Mouse (Mus musculus) embryonic facial prominence, embryonic 12.5 days (tissue): Measurements from ENCODE around the gene Ms4a4d. TPM values are rescaled to one million over a fixed set of nuclear protein-coding genes. Genes with fewer than 3 reads are reported as not detected.
"Not testable (repeated sequence)": the region's sequence is repeated elsewhere in the genome, so short reads cannot be mapped to it uniquely, and the experiment has no call there.

Experiments used
- ATAC-seq: fragments of 200-750 bp; cut with Nextera tagmentation; 2 replicates; pipeline ENCODE4 v1.8.0; 2017; ENCODE audit not compliant: insufficient number of reproducible peaks, insufficient read depth, low FRiP score, low TSS enrichment
- H3K27ac ChIP-seq: fragments of 300-500 bp; sonication (generic); 2 replicates; pipeline ENCODE4 v1.5.1; 2016; ENCODE audit warnings: mild to moderate bottlenecking
- H3K27me3 ChIP-seq: fragments of 300-500 bp; sonication (generic); 2 replicates; pipeline ENCODE4 v1.6.1; 2016; ENCODE audit warnings: mild to moderate bottlenecking, moderate library complexity
- H3K36me3 ChIP-seq: fragments of 300-500 bp; sonication (generic); 2 replicates; pipeline ENCODE4 v1.6.1; 2016; ENCODE audit warnings: mild to moderate bottlenecking
- H3K4me1 ChIP-seq: fragments of 300-500 bp; sonication (generic); 2 replicates; pipeline ENCODE4 v1.6.1; 2016
- H3K4me2 ChIP-seq: fragments of 300-500 bp; sonication (generic); replicated peaks from 2 replicates; pipeline ENCODE4 v1.6.1; 2016; ENCODE audit warnings: mild to moderate bottlenecking, moderate library complexity
- H3K4me3 ChIP-seq: fragments of 300-500 bp; sonication (generic); 2 replicates; pipeline ENCODE4 v1.5.1; 2016; ENCODE audit warnings: mild to moderate bottlenecking
- H3K9ac ChIP-seq: fragments of 300-500 bp; sonication (generic); 2 replicates; pipeline ENCODE4 v1.6.1; 2016; ENCODE audit warnings: mild to moderate bottlenecking, moderate library complexity
- H3K9me3 ChIP-seq: fragments of 300-500 bp; sonication (generic); 2 replicates; pipeline ENCODE4 v1.6.1; 2016; ENCODE audit warnings: mild to moderate bottlenecking, moderate library complexity
- WGBS: fragments of 180-500 bp; shearing (Covaris S2); methylation state at CpG from one replicate; pipeline ENCODE4 v1.1.7; 2016; 5-methylcytosine and 5-hydroxymethylcytosine counted together
- polyA plus RNA-seq: library from polyadenylated mRNA; unstranded; fragments of >200 nt; fragmentation: Nextera tagmentation; extraction: Ambion mirVana; gene quantifications from 2 replicates; pipeline ENCODE4 v1.2.1, GENCODE M21; 2016

Gene Ms4a4d
- 0.98 and 1.6 TPM in 2 replicates for polyA plus RNA-seq

GRCm38 (mm10) chr19:11536593-11536992 lies at the start of gene Ms4a4d:
Gene Ms4a4d, plus strand, starts transcription at chr19:11536801.
- no peaks in the 10 kb centered on the region for H3K27me3 ChIP-seq
- H3K4me3 ChIP-seq = no peak within 1 kb of the TSS
- H3K9me3 ChIP-seq = no peaks in the 10 kb centered on the region
- no peak within 1 kb of the TSS for H3K27ac ChIP-seq
- H3K4me1 ChIP-seq = no peaks in the 10 kb centered on the region
- H3K9ac ChIP-seq = no peak within 1 kb of the TSS
- 12% methylated on average over 7 of the region's 7 CpGs for WGBS
- H3K36me3 ChIP-seq = no peaks in the 10 kb centered on the region
- no peak for ATAC-seq
- no peak within 1 kb of the TSS for H3K4me2 ChIP-seq

GRCm38 (mm10) chr19:11491406-11492189 lies 45.0 kb upstream of the Ms4a4d start:
- Histone ChIP-seq H3K9me3 (no peaks in the 10 kb centered on the region), H3K9ac (no peak overlapping the region), H3K27ac (no peak overlapping the region), H3K4me3 (no peak overlapping the region), H3K4me1 (no peaks in the 10 kb centered on the region), H3K36me3 (no peaks in the 10 kb centered on the region), H3K27me3 (no peaks in the 10 kb centered on the region), H3K4me2 (no peak overlapping the region)
- ATAC-seq = no peak
- 75% methylated on average over 4 of the region's 4 CpGs for whole genome bisulfite sequencing

- Histone ChIP-seq H3K4me2 (no peak overlapping the region), H3K27ac (no peak overlapping the region), H3K9me3 (no peaks in the 10 kb centered on the region), H3K4me3 (no peak overlapping the region), H3K36me3 (no peaks in the 10 kb centered on the region), H3K4me1 (no peaks in the 10 kb centered on the region), H3K27me3 (no peaks in the 10 kb centered on the region), H3K9ac (no peak overlapping the region)
- ATAC-seq = no peak
- WGBS = 81% methylated on average over 1 of the region's 1 CpGs
Observed at GRCm38 (mm10) chr19:11492671-11493070, 43.9 kb upstream of the Ms4a4d start.

GRCm38 (mm10) chr19:11494519-11494918 lies 42.1 kb upstream of the Ms4a4d start:
- H3K9me3 ChIP-seq = no peaks in the 10 kb centered on the region
- no peak overlapping the region for H3K4me3 ChIP-seq
- H3K9ac ChIP-seq = no peak overlapping the region
- H3K27ac ChIP-seq = no peak overlapping the region
- H3K27me3 ChIP-seq = no peaks in the 10 kb centered on the region
- ATAC-seq = no peak
- H3K36me3 ChIP-seq = no peaks in the 10 kb centered on the region
- H3K4me1 ChIP-seq = no peaks in the 10 kb centered on the region
- WGBS = 87% methylated on average over 3 of the region's 3 CpGs
- H3K4me2 ChIP-seq = no peak overlapping the region

GRCm38 (mm10) chr19:11496361-11496760 lies 40.2 kb upstream of the Ms4a4d start:
- no peak overlapping the region for H3K4me2 ChIP-seq
- H3K9ac ChIP-seq = no peak overlapping the region
- no peak for ATAC-seq
- no peak overlapping the region for H3K4me3 ChIP-seq
- no peak overlapping the region for H3K27ac ChIP-seq
- no peaks in the 10 kb centered on the region for H3K27me3 ChIP-seq
- no peaks in the 10 kb centered on the region for H3K4me1 ChIP-seq
- no peaks in the 10 kb centered on the region for H3K9me3 ChIP-seq
- whole genome bisulfite sequencing = 85% methylated on average over 6 of the region's 6 CpGs
- H3K36me3 ChIP-seq = no peaks in the 10 kb centered on the region

GRCm38 (mm10) chr19:11497300-11497699 lies 39.3 kb upstream of the Ms4a4d start:
- not testable (repeated sequence) for H3K9me3 ChIP-seq, H3K9ac ChIP-seq, H3K27ac ChIP-seq, ATAC-seq, H3K36me3 ChIP-seq, H3K4me2 ChIP-seq, H3K27me3 ChIP-seq, H3K4me3 ChIP-seq, H3K4me1 ChIP-seq
- 76% methylated on average over 1 of the region's 1 CpGs for WGBS

- Histone ChIP-seq H3K9me3 (no peaks in the 10 kb centered on the region), H3K9ac (no peak overlapping the region), H3K27ac (no peak overlapping the region), H3K4me2 (no peak overlapping the region), H3K4me3 (no peak overlapping the region), H3K4me1 (no peaks in the 10 kb centered on the region), H3K27me3 (no peaks in the 10 kb centered on the region), H3K36me3 (no peaks in the 10 kb centered on the region)
- ATAC-seq = no peak
- WGBS = 97% methylated on average over 1 of the region's 1 CpGs
Observed at GRCm38 (mm10) chr19:11500796-11501195, 35.8 kb upstream of the Ms4a4d start.

GRCm38 (mm10) chr19:11501326-11501725 lies 35.3 kb upstream of the Ms4a4d start:
- Histone ChIP-seq H3K9me3 (no peaks in the 10 kb centered on the region), H3K27me3 (no peaks in the 10 kb centered on the region), H3K9ac (no peak overlapping the region), H3K4me2 (no peak overlapping the region), H3K4me3 (no peak overlapping the region), H3K27ac (no peak overlapping the region), H3K36me3 (no peaks in the 10 kb centered on the region), H3K4me1 (no peaks in the 10 kb centered on the region)
- 89% methylated on average over 4 of the region's 4 CpGs for WGBS
- no peak for ATAC-seq

GRCm38 (mm10) chr19:11504857-11505256 lies 31.7 kb upstream of the Ms4a4d start:
- Histone ChIP-seq H3K4me3 (no peak overlapping the region), H3K9ac (no peak overlapping the region), H3K27ac (no peak overlapping the region), H3K4me2 (no peak overlapping the region), H3K27me3 (no peaks in the 10 kb centered on the region), H3K9me3 (no peaks in the 10 kb centered on the region), H3K36me3 (no peaks in the 10 kb centered on the region), H3K4me1 (no peaks in the 10 kb centered on the region)
- 76% methylated on average over 1 of the region's 1 CpGs for WGBS
- no peak for ATAC-seq

- WGBS = 56% methylated on average over 1 of the region's 1 CpGs
- Histone ChIP-seq H3K4me3 (no peak overlapping the region), H3K4me1 (no peaks in the 10 kb centered on the region), H3K9ac (no peak overlapping the region), H3K27me3 (no peaks in the 10 kb centered on the region), H3K9me3 (no peaks in the 10 kb centered on the region), H3K36me3 (no peaks in the 10 kb centered on the region), H3K27ac (no peak overlapping the region), H3K4me2 (no peak overlapping the region)
- ATAC-seq = no peak
Observed at GRCm38 (mm10) chr19:11513458-11513857, 23.1 kb upstream of the Ms4a4d start.

- Histone ChIP-seq H3K27me3 (no peaks in the 10 kb centered on the region), H3K9ac (no peak within 1 kb of the TSS), H3K9me3 (no peaks in the 10 kb centered on the region), H3K27ac (no peak within 1 kb of the TSS), H3K36me3 (no peaks in the 10 kb centered on the region), H3K4me2 (no peak within 1 kb of the TSS), H3K4me3 (no peak within 1 kb of the TSS), H3K4me1 (no peaks in the 10 kb centered on the region)
- no peak for ATAC-seq
Observed at GRCm38 (mm10) chr19:11516246-11516645, 20.4 kb upstream of the Ms4a4d start, which contains the start of gene Ms4a6b. Gene Ms4a6b, plus strand, starts transcription at chr19:11516512.

- no peaks in the 10 kb centered on the region for H3K27me3 ChIP-seq
- no peak overlapping the region for H3K4me2 ChIP-seq
- no peak overlapping the region for H3K9ac ChIP-seq
- no peak overlapping the region for H3K4me3 ChIP-seq
- no peak for ATAC-seq
- 73% methylated on average over 4 of the region's 4 CpGs for WGBS
- H3K36me3 ChIP-seq = no peaks in the 10 kb centered on the region
- no peaks in the 10 kb centered on the region for H3K4me1 ChIP-seq
- H3K27ac ChIP-seq = no peak overlapping the region
- no peaks in the 10 kb centered on the region for H3K9me3 ChIP-seq
Observed at GRCm38 (mm10) chr19:11516845-11517244, 19.8 kb upstream of the Ms4a4d start.
